Mouse (Mus musculus) E14TG2a.4 (cell line): ENCODE measurements around the gene Pitx2.

Experiments used
- CTCF ChIP-seq: conservative IDR thresholded peaks from 2 replicates; pipeline ENCODE4 v1.5.1; 2014; ENCODE audit warnings: low read length
- POU5F1 ChIP-seq: IDR thresholded peaks from 2 replicates; pipeline ENCODE4 v1.6.1; 2014; ENCODE audit warnings: low read length, borderline replicate concordance

GRCm38 (mm10) chr3:129208031-129208380, 8.3 kb downstream of the Pitx2 start:
- TF ChIP-seq CTCF, result no peak
- no peak for TF ChIP-seq POU5F1
